Mouse (Mus musculus): ENCODE measurements at regions not wholly inside any gene's neighbourhood (a gene's known extent, or its start where the extent isn't known, plus 50 kb on each side); places are given as distances from the start of the nearest gene placed in this dataset.

GRCm38 (mm10) chr7:78049606-78050005 is 688.2 kb downstream of the Ntrk3 start:
- no peaks in the 10 kb centered on the region for H3K9me3 ChIP-seq
- 65% methylated on average over 3 of the region's 3 CpGs for WGBS
- H3K27ac ChIP-seq = no peak overlapping the region
- no peak overlapping the region for H3K4me2 ChIP-seq
- H3K4me1 ChIP-seq (replicated peaks) = no peaks in the 10 kb centered on the region
- H3K4me3 ChIP-seq = no peak overlapping the region
- no peak overlapping the region for H3K9ac ChIP-seq
- H3K27me3 ChIP-seq = no peaks in the 10 kb centered on the region
- no peaks in the 10 kb centered on the region for H3K36me3 ChIP-seq
- ATAC-seq (ENCODE audit: low FRiP score) = no peak

GRCm38 (mm10) chr7:78045456-78045855 is 692.4 kb downstream of the Ntrk3 start:
- no peaks in the 10 kb centered on the region for H3K27me3 ChIP-seq
- H3K4me3 ChIP-seq = no peak overlapping the region
- H3K27ac ChIP-seq = no peak overlapping the region
- no peak overlapping the region for H3K4me2 ChIP-seq
- no peaks in the 10 kb centered on the region for H3K36me3 ChIP-seq
- H3K4me1 ChIP-seq (replicated peaks) = no peaks in the 10 kb centered on the region
- WGBS = 64% methylated on average over 5 of the region's 5 CpGs
- H3K9me3 ChIP-seq = no peaks in the 10 kb centered on the region
- no peak for ATAC-seq (ENCODE audit: low FRiP score)
- H3K9ac ChIP-seq = no peak overlapping the region

DNA sequence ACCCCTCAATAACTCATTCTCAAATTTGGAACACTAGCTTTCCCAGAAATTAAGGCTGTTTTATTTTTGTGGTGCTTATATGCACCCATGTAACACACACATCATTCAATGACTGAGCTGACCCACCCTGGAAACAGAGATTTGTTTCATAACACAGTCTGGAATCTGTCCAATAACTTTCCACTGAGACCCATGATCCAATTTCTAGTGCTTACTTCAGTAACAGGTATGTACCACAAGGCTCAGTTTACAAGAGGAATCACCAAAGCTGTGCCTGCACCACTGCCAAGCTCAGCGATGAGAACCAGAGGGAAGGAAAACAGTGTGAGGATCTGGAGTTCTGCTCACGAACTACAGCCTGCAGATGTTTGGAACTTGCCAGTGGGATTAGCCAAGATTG is 706.8 kb downstream of the Ntrk3 start:
- no peaks in the 10 kb centered on the region for H3K4me1 ChIP-seq (replicated peaks)
- no peaks in the 10 kb centered on the region for H3K27me3 ChIP-seq
- no peak for ATAC-seq (ENCODE audit: low FRiP score)
- H3K9ac ChIP-seq = no peak overlapping the region
- no peak overlapping the region for H3K27ac ChIP-seq
- H3K4me3 ChIP-seq = no peak overlapping the region
- WGBS = 86% methylated on average over 2 of the region's 2 CpGs
- H3K4me2 ChIP-seq = no peak overlapping the region
- no peaks in the 10 kb centered on the region for H3K36me3 ChIP-seq
- no peaks in the 10 kb centered on the region for H3K9me3 ChIP-seq

GRCm38 (mm10) chr7:78026992-78027615 is 710.7 kb downstream of the Ntrk3 start:
- H3K27me3 ChIP-seq = no peaks in the 10 kb centered on the region
- H3K27ac ChIP-seq = no peak overlapping the region
- no peaks in the 10 kb centered on the region for H3K9me3 ChIP-seq
- no peak overlapping the region for H3K9ac ChIP-seq
- H3K4me1 ChIP-seq (replicated peaks) = no peaks in the 10 kb centered on the region
- 77% methylated on average over 4 of the region's 4 CpGs for WGBS
- H3K4me2 ChIP-seq = no peak overlapping the region
- ATAC-seq (ENCODE audit: low FRiP score) = no peak
- H3K36me3 ChIP-seq = no peaks in the 10 kb centered on the region
- H3K4me3 ChIP-seq = no peak overlapping the region

- Histone ChIP-seq H3K27ac (no peak overlapping the region), H3K4me2 (no peak overlapping the region), H3K27me3 (no peaks in the 10 kb centered on the region), H3K9me3 (no peaks in the 10 kb centered on the region), H3K4me1 (replicated peaks) (no peaks in the 10 kb centered on the region), H3K36me3 (no peaks in the 10 kb centered on the region), H3K4me3 (no peak overlapping the region), H3K9ac (no peak overlapping the region)
- 98% methylated on average over 1 of the region's 1 CpGs for WGBS
- ATAC-seq (ENCODE audit: low FRiP score) = no peak
These were observed 714.2 kb downstream of the Ntrk3 start for GRCm38 (mm10) chr7:78023591-78023990.

GRCm38 (mm10) chr7:78023075-78023474 is 714.7 kb downstream of the Ntrk3 start:
- Histone ChIP-seq H3K36me3 (no peaks in the 10 kb centered on the region), H3K4me3 (no peak overlapping the region), H3K27ac (no peak overlapping the region), H3K4me1 (replicated peaks) (no peaks in the 10 kb centered on the region), H3K9me3 (no peaks in the 10 kb centered on the region), H3K4me2 (no peak overlapping the region), H3K27me3 (no peaks in the 10 kb centered on the region), H3K9ac (no peak overlapping the region)
- no peak for ATAC-seq (ENCODE audit: low FRiP score)
- WGBS = 80% methylated on average over 3 of the region's 3 CpGs

- Histone ChIP-seq H3K36me3 (no peaks in the 10 kb centered on the region), H3K9me3 (no peaks in the 10 kb centered on the region), H3K9ac (no peak overlapping the region), H3K4me2 (no peak overlapping the region), H3K4me3 (no peak overlapping the region), H3K27ac (no peak overlapping the region), H3K4me1 (replicated peaks) (no peaks in the 10 kb centered on the region), H3K27me3 (no peaks in the 10 kb centered on the region)
- no peak for ATAC-seq (ENCODE audit: low FRiP score)
- 60% methylated on average over 6 of the region's 6 CpGs for WGBS
These were observed 724.2 kb downstream of the Ntrk3 start for GRCm38 (mm10) chr7:78013631-78014030.

- H3K4me3 ChIP-seq = no peak overlapping the region
- no peak overlapping the region for H3K9ac ChIP-seq
- no peak overlapping the region for H3K27ac ChIP-seq
- H3K4me1 ChIP-seq (replicated peaks) = no peaks in the 10 kb centered on the region
- WGBS = 79% methylated on average over 2 of the region's 2 CpGs
- H3K9me3 ChIP-seq = no peaks in the 10 kb centered on the region
- no peak overlapping the region for H3K4me2 ChIP-seq
- ATAC-seq (ENCODE audit: low FRiP score) = no peak
- H3K27me3 ChIP-seq = no peaks in the 10 kb centered on the region
- H3K36me3 ChIP-seq = no peaks in the 10 kb centered on the region
These were observed 734.7 kb downstream of the Ntrk3 start for GRCm38 (mm10) chr7:78003086-78003485.

- WGBS = 74% methylated on average over 2 of the region's 2 CpGs
- Histone ChIP-seq H3K9ac (no peak overlapping the region), H3K4me2 (no peak overlapping the region), H3K4me1 (replicated peaks) (peaks cover 10% of the 10 kb centered on the region; the same call in 1 of the 2 replicates), H3K36me3 (no peaks in the 10 kb centered on the region), H3K9me3 (no peaks in the 10 kb centered on the region), H3K4me3 (no peak overlapping the region), H3K27me3 (no peaks in the 10 kb centered on the region), H3K27ac (no peak overlapping the region)
- ATAC-seq (ENCODE audit: low FRiP score) = no peak
These were observed 744.0 kb downstream of the Ntrk3 start for GRCm38 (mm10) chr7:77993840-77994239.

DNA sequence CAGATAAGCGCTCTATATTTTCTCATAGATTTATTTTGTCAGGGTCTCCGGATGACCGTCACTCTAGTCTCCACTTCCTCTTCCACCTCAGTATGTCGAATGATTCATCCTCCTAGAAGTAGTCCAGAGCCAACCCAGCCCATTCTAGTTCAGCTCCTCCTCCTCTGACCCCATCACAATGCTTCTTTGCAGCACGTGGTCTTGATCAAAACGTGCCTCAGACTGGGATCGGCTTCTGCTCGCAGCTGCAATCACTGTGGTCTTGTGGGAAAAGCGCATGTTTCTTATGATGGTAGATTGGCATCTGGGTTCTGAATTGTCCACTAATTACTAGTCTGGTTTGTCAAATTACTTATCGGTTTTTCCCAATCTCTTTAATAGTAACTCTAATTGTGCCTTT is 747.7 kb downstream of the Ntrk3 start:
- no peaks in the 10 kb centered on the region for H3K36me3 ChIP-seq
- H3K9me3 ChIP-seq = no peaks in the 10 kb centered on the region
- WGBS = 63% methylated on average over 10 of the region's 10 CpGs
- H3K27ac ChIP-seq = no peak overlapping the region
- no peaks in the 10 kb centered on the region for H3K27me3 ChIP-seq
- ATAC-seq (ENCODE audit: low FRiP score) = no peak
- H3K4me1 ChIP-seq (replicated peaks) = peaks cover 10% of the 10 kb centered on the region; the same call in 1 of the 2 replicates
- no peak overlapping the region for H3K4me2 ChIP-seq
- H3K4me3 ChIP-seq = no peak overlapping the region
- H3K9ac ChIP-seq = no peak overlapping the region

- H3K9me3 ChIP-seq = no peaks in the 10 kb centered on the region
- H3K4me2 ChIP-seq = no peak overlapping the region
- peaks cover 10% of the 10 kb centered on the region; the same call in 1 of the 2 replicates for H3K4me1 ChIP-seq (replicated peaks)
- ATAC-seq (ENCODE audit: low FRiP score) = no peak
- no peaks in the 10 kb centered on the region for H3K27me3 ChIP-seq
- no peak overlapping the region for H3K27ac ChIP-seq
- H3K4me3 ChIP-seq = no peak overlapping the region
- H3K9ac ChIP-seq = no peak overlapping the region
- H3K36me3 ChIP-seq = no peaks in the 10 kb centered on the region
- 68% methylated on average over 5 of the region's 5 CpGs for WGBS
These were observed 749.6 kb downstream of the Ntrk3 start for GRCm38 (mm10) chr7:77988177-77988576.

DNA sequence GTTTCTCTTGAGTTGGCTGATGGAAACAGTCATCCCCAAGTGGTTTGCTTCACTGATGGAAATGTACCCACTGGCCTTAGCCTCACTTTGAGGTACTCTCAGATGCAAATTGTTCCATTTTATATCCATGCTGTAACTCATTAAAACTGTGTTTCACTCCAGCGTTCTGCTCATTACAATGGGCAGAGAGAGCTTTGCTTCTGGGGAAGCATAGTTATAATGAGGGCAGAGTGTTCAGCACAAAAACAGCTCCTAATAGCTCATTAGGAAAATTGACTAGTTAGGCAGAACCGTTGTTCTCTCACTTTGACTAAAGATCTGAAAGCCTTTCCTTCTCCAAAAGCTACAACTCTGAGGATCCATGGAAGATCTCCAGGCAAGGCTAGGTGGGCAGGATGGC is 771.2 kb downstream of the Ntrk3 start:
- Histone ChIP-seq H3K27ac (no peak overlapping the region), H3K9me3 (no peaks in the 10 kb centered on the region), H3K27me3 (no peaks in the 10 kb centered on the region), H3K4me1 (replicated peaks) (no peaks in the 10 kb centered on the region), H3K36me3 (no peaks in the 10 kb centered on the region), H3K4me3 (no peak overlapping the region), H3K4me2 (no peak overlapping the region), H3K9ac (no peak overlapping the region)
- 78% methylated on average over 2 of the region's 2 CpGs for WGBS
- ATAC-seq (ENCODE audit: low FRiP score) = no peak

- no peaks in the 10 kb centered on the region for H3K27me3 ChIP-seq
- no peak overlapping the region for H3K27ac ChIP-seq
These were observed 804.4 kb downstream of the Ntrk3 start for GRCm38 (mm10) chr7:77933366-77933765.

More at GRCm38 (mm10) chr7:77933366-77933765, 804.4 kb downstream of the Ntrk3 start:
- Histone ChIP-seq H3K9ac (no peak overlapping the region), H3K4me3 (no peak overlapping the region), H3K4me2 (no peak overlapping the region), H3K36me3 (no peaks in the 10 kb centered on the region), H3K9me3 (no peaks in the 10 kb centered on the region), H3K4me1 (replicated peaks) (peaks cover 4% of the 10 kb centered on the region)
- no peak for ATAC-seq (ENCODE audit: low FRiP score)
- 72% methylated on average over 2 of the region's 2 CpGs for WGBS

Data from hindbrain, embryonic 13.5 days (tissue).